Mouse (Mus musculus): ENCODE data around the gene Plppr3. TPM values are rescaled to one million over a fixed set of nuclear protein-coding genes. Genes with fewer than 3 reads are reported as not detected.
A peak's percentile ranks its signal among the peaks of the same experiment; 100 is the strongest.

Gene Plppr3
- total and polyA plus RNA-seq, 2 experiments from 2014 or later, result 350 to 539 TPM

DNA sequence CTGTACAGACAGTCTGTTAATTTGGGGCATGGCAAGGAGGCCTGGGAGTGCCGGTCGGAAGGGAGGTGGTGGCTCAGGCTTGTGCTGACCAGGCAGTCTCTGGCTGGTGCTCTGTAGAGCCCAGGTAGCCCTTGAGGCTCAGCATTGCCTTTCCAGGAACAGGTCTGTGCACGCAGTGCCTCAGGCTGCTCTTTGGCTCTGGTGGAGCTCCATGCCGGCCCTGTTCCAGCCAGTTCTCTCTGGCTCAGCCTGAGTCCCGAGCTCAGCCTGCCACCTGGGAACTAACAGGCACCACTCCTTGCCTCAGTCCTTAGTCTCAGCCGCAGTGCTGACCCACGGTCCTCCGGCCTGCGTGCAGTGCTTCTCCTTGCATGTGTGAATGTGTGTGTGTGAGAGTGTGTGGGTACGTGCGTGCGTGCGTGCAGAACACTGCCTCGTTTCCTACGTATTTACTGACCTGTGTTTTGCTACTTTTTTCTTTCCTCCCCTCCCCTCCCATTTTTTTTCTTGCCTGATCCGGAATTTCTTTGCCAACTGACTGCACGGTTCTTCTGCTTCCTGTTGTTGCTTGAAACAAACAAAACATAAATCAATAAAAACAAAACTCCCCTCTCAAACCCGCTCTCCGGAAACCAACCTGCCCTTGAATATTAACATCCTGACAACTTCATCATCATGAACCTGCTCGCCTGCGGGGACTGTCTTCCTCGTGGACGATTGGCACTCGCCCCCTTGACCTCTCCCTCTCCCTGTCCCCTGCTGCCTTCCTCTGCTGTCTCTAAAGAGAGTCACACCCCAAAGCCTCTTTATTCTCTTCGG, 13.0 kb downstream of the Plppr3 start:
- Histone ChIP-seq H3K9me3 (ENCODE audit: low read length) (no peaks in the 10 kb centered on the region), H3K4me3 (ENCODE audit: low read depth, low read length) (no peak overlapping the region), H3K9ac (replicated peaks; ENCODE audit: low read length, poor library complexity, severe bottlenecking) (no peak overlapping the region), H3K4me1 (ENCODE audit: insufficient read depth, low read length) (peaks cover 14% of the 10 kb centered on the region), H3K4me2 (ENCODE audit: low read depth, low read length, poor library complexity, severe bottlenecking) (no peak overlapping the region), H3K36me3 (ENCODE audit: insufficient read depth, low read length) (peaks cover 58% of the 10 kb centered on the region), H3K27me3 (ENCODE audit: insufficient read depth, low read length) (no peaks in the 10 kb centered on the region), H3K27ac (ENCODE audit: low read depth, low read length) (no peak overlapping the region)
- ATAC-seq (ENCODE audit: low FRiP score) (no peak), DNase-seq (ENCODE audit: low spot score) (no peak)
- TF ChIP-seq CTCF (IDR thresholded peaks at IDR 0.05), result no peak
- WGBS, result 80% methylated on average over 25 of the region's 25 CpGs

- Histone ChIP-seq H3K4me2 (ENCODE audit: low read depth, low read length, poor library complexity, severe bottlenecking) (no peak overlapping the region), H3K27ac (ENCODE audit: low read depth, low read length) (no peak overlapping the region), H3K9me3 (ENCODE audit: low read length) (no peaks in the 10 kb centered on the region), H3K36me3 (ENCODE audit: insufficient read depth, low read length) (peaks cover 47% of the 10 kb centered on the region), H3K9ac (replicated peaks; ENCODE audit: low read length, poor library complexity, severe bottlenecking) (no peak overlapping the region), H3K27me3 (ENCODE audit: insufficient read depth, low read length) (no peaks in the 10 kb centered on the region), H3K4me1 (ENCODE audit: insufficient read depth, low read length) (peaks cover 24% of the 10 kb centered on the region), H3K4me3 (ENCODE audit: low read depth, low read length) (no peak overlapping the region)
- no peak for ATAC-seq (ENCODE audit: low FRiP score)
- no peak for TF ChIP-seq CTCF (IDR thresholded peaks at IDR 0.05)
- WGBS, result 92% methylated on average over 26 of the region's 26 CpGs
- no peak for DNase-seq (ENCODE audit: low spot score)
These were observed 14.1 kb downstream of the Plppr3 start for GRCm38 (mm10) chr10:79860079-79860911.

GRCm38 (mm10) chr10:79859116-79859515, 15.3 kb downstream of the Plppr3 start:
- DNase-seq (ENCODE audit: low spot score) (no peak), ATAC-seq (ENCODE audit: low FRiP score) (no peak)
- Histone ChIP-seq H3K9ac (replicated peaks; ENCODE audit: low read length, poor library complexity, severe bottlenecking) (no peak overlapping the region), H3K27ac (ENCODE audit: low read depth, low read length) (no peak overlapping the region), H3K9me3 (ENCODE audit: low read length) (no peaks in the 10 kb centered on the region), H3K36me3 (ENCODE audit: insufficient read depth, low read length) (peaks cover 39% of the 10 kb centered on the region), H3K4me2 (ENCODE audit: low read depth, low read length, poor library complexity, severe bottlenecking) (no peak overlapping the region), H3K4me1 (ENCODE audit: insufficient read depth, low read length) (peaks cover 24% of the 10 kb centered on the region), H3K27me3 (ENCODE audit: insufficient read depth, low read length) (no peaks in the 10 kb centered on the region), H3K4me3 (ENCODE audit: low read depth, low read length) (no peak overlapping the region)
- TF ChIP-seq CTCF (IDR thresholded peaks at IDR 0.05), result no peak
- WGBS, result 84% methylated on average over 11 of the region's 11 CpGs

GRCm38 (mm10) chr10:79858416-79859074, 15.9 kb downstream of the Plppr3 start:
- peaks cover 39% of the 10 kb centered on the region for H3K36me3 ChIP-seq (ENCODE audit: insufficient read depth, low read length)
- H3K9ac ChIP-seq (replicated peaks; ENCODE audit: low read length, poor library complexity, severe bottlenecking), result no peak overlapping the region
- 43% methylated on average over 17 of the region's 17 CpGs for WGBS
- no peak overlapping the region for H3K27ac ChIP-seq (ENCODE audit: low read depth, low read length)
- H3K27me3 ChIP-seq (ENCODE audit: insufficient read depth, low read length), result no peaks in the 10 kb centered on the region
- H3K4me3 ChIP-seq (ENCODE audit: low read depth, low read length), result no peak overlapping the region
- DNase-seq (ENCODE audit: low spot score), result peak; percentile 89
- no peak for ATAC-seq (ENCODE audit: low FRiP score)
- H3K9me3 ChIP-seq (ENCODE audit: low read length), result no peaks in the 10 kb centered on the region
- H3K4me1 ChIP-seq (ENCODE audit: insufficient read depth, low read length), result peaks cover 24% of the 10 kb centered on the region
- H3K4me2 ChIP-seq (ENCODE audit: low read depth, low read length, poor library complexity, severe bottlenecking), result peak overlapping the region; percentile 8; the same call in 1 of the 2 replicates
- TF ChIP-seq CTCF (IDR thresholded peaks at IDR 0.05), result no peak

- no peak overlapping the region for H3K9ac ChIP-seq (replicated peaks; ENCODE audit: low read length, poor library complexity, severe bottlenecking)
- peak overlapping the region; percentile 93; the same call in 1 of the 2 replicates for H3K4me2 ChIP-seq (ENCODE audit: low read depth, low read length, poor library complexity, severe bottlenecking)
- H3K4me1 ChIP-seq (ENCODE audit: insufficient read depth, low read length), result peaks cover 27% of the 10 kb centered on the region
- no peak overlapping the region for H3K27ac ChIP-seq (ENCODE audit: low read depth, low read length)
- 73% methylated on average over 2 of the region's 2 CpGs for WGBS
- ATAC-seq (ENCODE audit: low FRiP score) (no peak), DNase-seq (ENCODE audit: low spot score) (no peak)
- TF ChIP-seq CTCF (IDR thresholded peaks at IDR 0.05), result no peak
- H3K9me3 ChIP-seq (ENCODE audit: low read length), result no peaks in the 10 kb centered on the region
- no peak overlapping the region; the same call in 1 of the 2 replicates for H3K4me3 ChIP-seq (ENCODE audit: low read depth, low read length)
- H3K36me3 ChIP-seq (ENCODE audit: insufficient read depth, low read length), result peaks cover 39% of the 10 kb centered on the region
- no peaks in the 10 kb centered on the region for H3K27me3 ChIP-seq (ENCODE audit: insufficient read depth, low read length)
These were observed 16.5 kb downstream of the Plppr3 start for GRCm38 (mm10) chr10:79857894-79858293.

All from midbrain, postnatal 0 days (tissue).